Mouse (Mus musculus) intestine, postnatal 0 days (tissue): ENCODE measurements at regions not wholly inside any gene's neighbourhood (a gene's known extent, or its start where the extent isn't known, plus 50 kb on each side); places are given as distances from the start of the nearest gene placed in this dataset.
A peak's percentile ranks its signal among the peaks of the same experiment; 100 is the strongest.

Source experiments
- ATAC-seq: fragments of 200-750 bp; cut with Nextera tagmentation; 2 replicates; pipeline ENCODE4 v1.8.0; 2017; ENCODE audit warnings: mild to moderate bottlenecking, moderate TSS enrichment, moderate library complexity
- H3K27ac ChIP-seq: fragments of 300-500 bp; sonication (generic); 2 replicates; pipeline ENCODE4 v1.5.1; 2014; ENCODE audit warnings: mild to moderate bottlenecking, low read depth, low read length, moderate library complexity
- H3K27me3 ChIP-seq: fragments of 300-500 bp; sonication (generic); replicated peaks from 2 replicates; pipeline ENCODE4 v1.6.1; 2014; ENCODE audit warnings: low read length, mixed read lengths; ENCODE audit not compliant: control insufficient read depth, insufficient read depth
- H3K36me3 ChIP-seq: fragments of 300-500 bp; sonication (generic); 2 replicates; pipeline ENCODE4 v1.6.1; 2014; ENCODE audit warnings: mild to moderate bottlenecking, moderate library complexity; ENCODE audit not compliant: control insufficient read depth, insufficient read depth
- H3K4me1 ChIP-seq: fragments of 300-500 bp; sonication (generic); replicated peaks from 2 replicates; pipeline ENCODE4 v1.6.1; 2014; ENCODE audit warnings: antibody characterized with exemption, low read length, mixed read lengths; ENCODE audit not compliant: control insufficient read depth, insufficient read depth
- H3K4me2 ChIP-seq: fragments of 300-500 bp; sonication (generic); replicated peaks from 2 replicates; pipeline ENCODE4 v1.6.1; 2014; ENCODE audit warnings: low read depth, mild to moderate bottlenecking, moderate library complexity
- H3K4me3 ChIP-seq: fragments of 300-500 bp; sonication (generic); 2 replicates; pipeline ENCODE4 v1.5.1; 2014; ENCODE audit warnings: low read depth, low read length
- H3K9ac ChIP-seq: fragments of 300-500 bp; sonication (generic); 2 replicates; pipeline ENCODE4 v1.6.1; 2014; ENCODE audit warnings: mild to moderate bottlenecking, low read depth, low read length
- H3K9me3 ChIP-seq: fragments of 300-500 bp; sonication (generic); 2 replicates; pipeline ENCODE4 v1.6.1; 2016; ENCODE audit warnings: mixed run types; ENCODE audit not compliant: control insufficient read depth
- CTCF ChIP-seq: sonication (generic); IDR thresholded peaks from 2 replicates; pipeline ENCODE4 v1.5.1; 2016; ENCODE audit warnings: low read depth, mild to moderate bottlenecking, control low read depth, antibody characterized with exemption, moderate library complexity
- WGBS: fragments of 180-500 bp; shearing (Covaris S2); extraction: QIAGEN DNeasy Blood & Tissue Kit; methylation state at CpG from one replicate; pipeline ENCODE4 v1.1.7; 2014; 5-methylcytosine and 5-hydroxymethylcytosine counted together

DNA sequence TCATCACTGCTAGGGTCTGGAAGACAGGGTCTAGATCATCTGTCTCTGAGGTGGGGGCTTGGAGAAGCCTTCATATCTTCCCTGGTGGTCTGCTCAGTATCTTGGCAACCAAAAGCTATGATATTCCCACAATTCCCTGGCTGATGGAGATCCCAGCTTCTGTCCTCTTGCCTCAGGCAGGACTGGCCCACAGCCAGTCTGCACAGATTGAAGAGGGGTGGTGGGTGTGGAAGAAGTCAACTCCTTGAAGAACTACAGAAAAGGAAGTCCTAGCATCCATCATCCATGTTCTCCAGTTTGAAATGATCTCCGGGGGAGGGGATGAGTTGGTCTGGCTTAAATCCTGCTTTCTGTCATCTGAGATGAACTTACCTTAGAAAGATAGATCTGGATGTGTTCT is 134.8 kb downstream of the Trim29 start:
- no peaks in the 10 kb centered on the region for H3K27me3 ChIP-seq
- no peak overlapping the region for H3K27ac ChIP-seq
- H3K36me3 ChIP-seq = no peaks in the 10 kb centered on the region
- no peak overlapping the region for H3K4me2 ChIP-seq
- 86% methylated on average over 1 of the region's 1 CpGs for WGBS
- no peak for ATAC-seq
- H3K9ac ChIP-seq = no peak overlapping the region
- H3K4me3 ChIP-seq = no peak overlapping the region
- no peaks in the 10 kb centered on the region for H3K4me1 ChIP-seq
- no peaks in the 10 kb centered on the region for H3K9me3 ChIP-seq
- TF ChIP-seq CTCF = no peak

DNA sequence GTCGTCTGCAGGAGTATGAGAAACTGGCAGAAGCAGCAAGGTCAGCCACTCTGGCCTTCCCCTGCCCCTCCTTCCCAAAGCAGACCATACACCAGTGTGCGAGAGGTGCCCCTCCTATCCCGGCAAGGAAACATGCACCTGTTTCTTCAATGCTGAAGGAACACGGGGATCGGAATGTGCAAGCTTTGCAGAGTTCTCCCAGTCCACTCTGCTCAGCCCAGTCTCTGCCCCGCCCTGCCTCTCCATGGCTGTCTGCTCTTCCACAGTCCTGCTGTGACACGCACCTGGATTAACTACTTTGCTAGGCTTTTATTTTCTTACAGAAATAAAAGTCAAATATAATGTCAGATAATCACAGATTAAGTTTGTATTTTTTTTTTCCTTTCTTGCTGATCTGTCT is 136.7 kb downstream of the Trim29 start:
- TF ChIP-seq CTCF = no peak
- H3K9ac ChIP-seq = no peak overlapping the region
- WGBS = 48% methylated on average over 7 of the region's 7 CpGs
- no peaks in the 10 kb centered on the region for H3K4me1 ChIP-seq
- no peak for ATAC-seq
- no peak overlapping the region for H3K4me2 ChIP-seq
- no peaks in the 10 kb centered on the region for H3K27me3 ChIP-seq
- no peak overlapping the region for H3K27ac ChIP-seq
- no peak overlapping the region for H3K4me3 ChIP-seq
- H3K9me3 ChIP-seq = no peaks in the 10 kb centered on the region
- H3K36me3 ChIP-seq = no peaks in the 10 kb centered on the region

DNA sequence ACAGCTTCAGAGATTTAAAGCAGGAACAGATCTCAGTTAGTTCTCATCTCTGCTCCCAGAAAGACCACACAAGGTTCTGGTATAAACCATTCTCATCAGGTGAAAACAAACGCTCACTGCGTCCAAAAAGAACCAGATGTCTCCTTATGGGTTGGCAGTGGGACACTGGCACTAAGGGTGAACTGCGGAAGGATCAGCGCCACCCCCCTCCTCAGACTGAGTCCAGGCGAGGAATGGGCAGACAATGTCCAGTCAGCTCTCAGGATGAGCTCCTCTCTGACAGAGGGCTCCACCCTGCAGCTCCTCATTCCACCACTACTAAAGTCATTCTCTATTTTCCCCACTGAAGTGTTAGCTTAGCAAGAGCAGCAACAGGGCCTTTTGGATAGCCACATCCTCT is 138.3 kb downstream of the Trim29 start:
- H3K9ac ChIP-seq = no peak overlapping the region
- no peaks in the 10 kb centered on the region for H3K4me1 ChIP-seq
- no peaks in the 10 kb centered on the region for H3K36me3 ChIP-seq
- no peak overlapping the region for H3K4me2 ChIP-seq
- H3K9me3 ChIP-seq = no peaks in the 10 kb centered on the region
- H3K27me3 ChIP-seq = no peaks in the 10 kb centered on the region; the same call in none of the 2 replicates
- no peak overlapping the region for H3K4me3 ChIP-seq
- ATAC-seq = no peak
- WGBS = 76% methylated on average over 5 of the region's 5 CpGs
- H3K27ac ChIP-seq = no peak overlapping the region
- no peak for TF ChIP-seq CTCF

DNA sequence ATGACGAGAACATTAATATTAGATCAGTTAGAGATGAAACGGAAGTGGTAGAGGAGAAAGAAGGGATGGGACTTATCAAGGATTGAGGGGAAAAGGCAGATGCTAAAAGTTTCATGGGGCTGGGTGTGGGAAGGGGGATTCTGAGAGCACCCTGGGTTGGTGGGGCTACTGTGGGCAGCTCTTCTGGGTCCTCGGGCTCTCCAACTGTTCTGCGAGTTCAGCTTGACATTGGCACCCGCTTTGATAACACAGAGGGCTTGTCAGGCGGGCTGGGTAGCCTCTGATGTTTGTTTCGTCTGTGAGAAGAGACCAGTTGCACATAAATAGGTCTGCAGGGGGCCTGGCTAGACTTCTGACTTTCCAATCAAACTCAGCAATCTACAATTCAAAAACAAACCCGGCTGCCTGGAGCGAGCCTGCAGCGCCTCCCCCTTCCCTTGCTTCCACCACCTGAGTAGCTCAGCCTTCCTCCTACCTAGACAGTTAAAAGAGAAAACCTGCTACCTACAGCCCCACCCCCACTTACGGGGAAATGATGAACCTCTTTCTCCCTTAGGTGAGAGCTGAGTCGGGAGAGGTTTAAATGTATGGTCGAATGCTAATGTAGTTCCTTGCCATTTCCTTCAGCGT is 143.4 kb downstream of the Trim29 start:
- H3K4me1 ChIP-seq = no peaks in the 10 kb centered on the region
- no peak overlapping the region for H3K9ac ChIP-seq
- no peaks in the 10 kb centered on the region for H3K36me3 ChIP-seq
- H3K4me2 ChIP-seq = no peak overlapping the region
- no peak overlapping the region for H3K4me3 ChIP-seq
- H3K27ac ChIP-seq = no peak overlapping the region
- H3K27me3 ChIP-seq = peaks cover 7% of the 10 kb centered on the region
- TF ChIP-seq CTCF = no peak
- no peaks in the 10 kb centered on the region for H3K9me3 ChIP-seq
- WGBS = 5% methylated on average over 14 of the region's 14 CpGs
- no peak for ATAC-seq

DNA sequence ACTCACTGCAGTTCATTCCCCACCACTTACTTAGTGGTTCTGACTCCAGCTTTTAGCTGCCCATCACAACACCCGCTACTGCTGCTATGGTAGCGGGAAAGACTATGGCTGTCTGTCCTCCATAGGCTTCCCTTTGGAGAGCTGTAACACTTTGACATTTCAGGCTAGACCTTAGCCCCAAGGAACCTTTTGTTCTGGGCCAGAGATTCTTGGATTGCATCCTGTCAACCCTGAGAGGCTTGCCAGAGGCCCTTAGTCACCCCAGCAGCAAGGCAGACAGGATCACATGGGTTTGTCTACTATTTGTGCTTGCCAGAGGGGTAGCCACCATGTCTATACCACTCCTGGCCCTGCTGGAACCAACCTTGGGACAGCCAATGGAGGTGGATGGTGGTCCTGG is 147.1 kb downstream of the Trim29 start:
- no peak overlapping the region for H3K27ac ChIP-seq

DNA sequence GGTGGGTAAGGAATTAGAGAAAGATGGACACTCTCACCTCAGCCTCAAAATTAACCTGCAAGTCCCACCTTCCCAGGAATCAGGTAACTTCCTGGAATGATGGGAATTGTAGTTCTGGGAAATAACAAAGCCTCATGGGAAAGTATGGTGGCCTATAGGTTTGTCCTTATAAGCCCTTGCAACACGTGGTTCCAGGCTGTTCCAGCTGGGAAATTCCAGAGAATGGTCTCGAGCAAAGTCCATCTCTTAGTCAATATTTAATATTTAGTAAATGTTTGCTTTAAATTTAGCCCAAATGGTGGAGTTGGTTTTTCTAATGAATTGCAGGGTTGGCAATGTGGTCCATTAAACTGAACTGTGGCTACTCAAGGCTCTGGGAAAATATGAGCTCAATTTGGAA is 150.5 kb downstream of the Trim29 start:
- WGBS = 26% methylated on average over 2 of the region's 2 CpGs
- H3K4me3 ChIP-seq = no peak overlapping the region
- no peaks in the 10 kb centered on the region for H3K4me1 ChIP-seq
- H3K27ac ChIP-seq = no peak overlapping the region
- no peaks in the 10 kb centered on the region for H3K9me3 ChIP-seq
- ATAC-seq = 0 out of 2 replicates have a peak, but pooled peaks have one; percentile 31
- no peak overlapping the region for H3K9ac ChIP-seq
- H3K4me2 ChIP-seq = no peak overlapping the region
- no peaks in the 10 kb centered on the region for H3K36me3 ChIP-seq
- no peak for TF ChIP-seq CTCF
- no peaks in the 10 kb centered on the region for H3K27me3 ChIP-seq

More for the DNA sequence above, 147.1 kb downstream of the Trim29 start:
- H3K9me3 ChIP-seq = no peaks in the 10 kb centered on the region
- no peaks in the 10 kb centered on the region for H3K4me1 ChIP-seq
- ATAC-seq = no peak
- H3K9ac ChIP-seq = no peak overlapping the region
- H3K36me3 ChIP-seq = no peaks in the 10 kb centered on the region
- WGBS = 93% methylated on average over 2 of the region's 2 CpGs
- no peak overlapping the region for H3K4me3 ChIP-seq
- peaks cover 7% of the 10 kb centered on the region for H3K27me3 ChIP-seq
- no peak overlapping the region for H3K4me2 ChIP-seq
- no peak for TF ChIP-seq CTCF
